Comparison of ENCODE assay signal across 10 mouse cellular contexts in genomic region chr2:157064978-157065878, GRCm38 (mm10). TPM values are rescaled to one million over a fixed set of nuclear protein-coding genes. Genes with fewer than 3 reads are reported as not detected.
DNase-seq lines count a peak whose midpoint lies in the region; ATAC-seq and TF ChIP-seq lines count a peak whose summit lies in the region.
"Had no signal": no experiment of that assay in that cellular context is flagged by ENCODE, and none has a peak within 500 bp of the region (broad histone marks: within the 10 kb centered on the region; RNA-seq: fewer than 3 reads in every experiment).

No protein-coding gene starts in this region.

- no peak for TF ChIP-seq POLR2A in embryonic fibroblast, embryonic 13.5 days (IDR thresholded peaks at IDR 0.05; ENCODE audit: low read depth, low read length)

- H3K27ac ChIP-seq in embryonic fibroblast, embryonic 13.5 days (ENCODE audit: insufficient read depth, low read length) = peak overlapping the region; percentile 74
- H3K27ac ChIP-seq in kidney, postnatal 0 days = peak overlapping the region; percentile 25; the same call in 1 of the 2 replicates
- H3K27ac ChIP-seq: liver, embryonic 14.5 days had no signal

- no peaks in the 10 kb centered on the region for H3K27me3 ChIP-seq in kidney, postnatal 0 days (ENCODE audit: insufficient read depth, low read length)

- no peaks in the 10 kb centered on the region for H3K36me3 ChIP-seq in kidney, postnatal 0 days (ENCODE audit: insufficient read depth, low read length)

- H3K4me3 ChIP-seq in embryonic fibroblast, embryonic 13.5 days (ENCODE audit: insufficient read depth, low read length) = no peak overlapping the region
- no peak overlapping the region for H3K4me3 ChIP-seq in kidney, postnatal 0 days (replicated peaks; ENCODE audit: low read depth, low read length)

- 58% methylated on average over 14 of the region's 14 CpGs for WGBS in kidney, postnatal 0 days

- H3K4me1 ChIP-seq in embryonic fibroblast, embryonic 13.5 days (ENCODE audit: control insufficient read depth, insufficient read depth, low read length) = peaks cover 42% of the 10 kb centered on the region
- H3K4me1 ChIP-seq in kidney, postnatal 0 days (replicated peaks; ENCODE audit: insufficient read depth, low read length) = peaks cover 20% of the 10 kb centered on the region

- peak; percentile 60 for ATAC-seq in kidney, postnatal 0 days (replicated peaks; ENCODE audit: low FRiP score, low read depth)
- ATAC-seq in megakaryocyte, adult 5-6 weeks (ENCODE audit: poor library complexity, severe bottlenecking) = no peak

- peak; percentile 50 for DNase-seq in gastrocnemius, postnatal 10 days
- no peak for DNase-seq in gastrocnemius, adult 8-10 months (ENCODE audit: low spot score in 2 of 2)
- DNase-seq in NIH3T3 (ENCODE audit: low read depth) = peak; percentile 39
- DNase-seq in kidney, postnatal 0 days (ENCODE audit: low spot score) = peak; percentile 68
- no peak for DNase-seq in frontal cortex, postnatal 10 days (ENCODE audit: low spot score in 2 of 2)
- no peak for DNase-seq in c-Kit-positive CD71-positive TER-119-positive erythroid progenitor cells, embryonic 14.5 days (ENCODE audit: low spot score)

- no peak overlapping the region for H3K4me2 ChIP-seq in kidney, postnatal 0 days (ENCODE audit: low read length)

- TF ChIP-seq CTCF in embryonic fibroblast, embryonic 13.5 days (IDR thresholded peaks at IDR 0.05; ENCODE audit: borderline replicate concordance, insufficient read depth, low read length) = no peak
- TF ChIP-seq CTCF in kidney, postnatal 0 days (IDR thresholded peaks at IDR 0.05; ENCODE audit: low read depth) = no peak

- no peak overlapping the region for H3K9ac ChIP-seq in kidney, postnatal 0 days (ENCODE audit: low read depth, low read length)
- H3K9ac ChIP-seq: liver, embryonic 14.5 days had no signal

- no peaks in the 10 kb centered on the region for H3K9me3 ChIP-seq in kidney, postnatal 0 days (replicated peaks; ENCODE audit: low read length)

RNA-seq across cellular contexts. Expression of gene Soga1, which starts 13.8 kb away (rescaled TPM):
- total RNA-seq in gastrocnemius, postnatal 10 days (2021) = 10 to 100 TPM; 15.4 to 20.3 TPM
- 1 to 10 TPM; 1.7 to 3.5 (median 2.3) TPM for total RNA-seq in gastrocnemius, adult 8-10 months (2022)
- polyA plus RNA-seq in embryonic fibroblast, embryonic 13.5 days (2011; ENCODE audit: insufficient read length, low read depth, missing spikeins) = 20.2 and 21.8 TPM in 2 replicates
- polyA plus RNA-seq in kidney, postnatal 0 days (2015; fragmentation: Nextera tagmentation; extraction: Ambion mirVana) = 1.3 and 1.8 TPM in 2 replicates
- total RNA-seq in megakaryocyte, adult 5-6 weeks (2015) = 1.1 and 1.3 TPM in 2 replicates
- total RNA-seq in megakaryocyte, adult 5-6 weeks (2017) = 1.6 and 1.7 TPM in 2 replicates

RNA-seq across cellular contexts. Expression of gene Tldc2, which starts 21.6 kb away (rescaled TPM):
- not detected for total RNA-seq in gastrocnemius, postnatal 10 days (2021)
- total RNA-seq in gastrocnemius, adult 8-10 months (2022) = not detected
- not detected in 2 replicates for polyA plus RNA-seq in embryonic fibroblast, embryonic 13.5 days (2011; ENCODE audit: insufficient read length, low read depth, missing spikeins)
- 2.2 and 2.5 TPM in 2 replicates for polyA plus RNA-seq in kidney, postnatal 0 days (2015; fragmentation: Nextera tagmentation; extraction: Ambion mirVana)
- total RNA-seq in megakaryocyte, adult 5-6 weeks (2015) = not detected in 2 replicates
- total RNA-seq in megakaryocyte, adult 5-6 weeks (2017) = not detected in 2 replicates
- polyA plus RNA-seq: embryonic facial prominence, embryonic 11.5 days; liver, embryonic 14.5 days had no signal

RNA-seq across cellular contexts. Expression of gene Dsn1, which starts 58.3 kb away (rescaled TPM):
- 1 to 10 TPM; 5.3 to 6.0 TPM for total RNA-seq in gastrocnemius, postnatal 10 days (2021)
- total RNA-seq in gastrocnemius, adult 8-10 months (2022) = 1 to 10 TPM; 2.2 to 2.5 (median 2.3) TPM
- 16.9 and 26.0 TPM in 2 replicates for polyA plus RNA-seq in embryonic fibroblast, embryonic 13.5 days (2011; ENCODE audit: insufficient read length, low read depth, missing spikeins)
- 20.4 and 23.2 TPM in 2 replicates for polyA plus RNA-seq in kidney, postnatal 0 days (2015; fragmentation: Nextera tagmentation; extraction: Ambion mirVana)
- total RNA-seq in megakaryocyte, adult 5-6 weeks (2015) = 13.3 and 14.6 TPM in 2 replicates
- 36.4 and 47.0 TPM in 2 replicates for total RNA-seq in megakaryocyte, adult 5-6 weeks (2017)

Comparison
In these comparisons a context has a peak if more than half of its experiments do, and no peak if none do; other contexts are left out.
1. DNase-seq: peak in gastrocnemius, postnatal 10 days (single experiment), NIH3T3 (single experiment) and kidney, postnatal 0 days (single experiment); none in gastrocnemius, adult 8-10 months (0 of 2), frontal cortex, postnatal 10 days (0 of 2) and c-Kit-positive CD71-positive TER-119-positive erythroid progenitor cells, embryonic 14.5 days (single experiment).